In genomic region chr11:18964418-18964817, GRCm38 (mm10) we compare ENCODE assay signal across 21 mouse cellular contexts. TPM values are rescaled to one million over a fixed set of nuclear protein-coding genes. Genes with fewer than 3 reads are reported as not detected.
DNase-seq lines count a peak whose midpoint lies in the region; ATAC-seq and TF ChIP-seq lines count a peak whose summit lies in the region.
"Had no signal": no experiment of that assay in that cellular context is flagged by ENCODE, and none has a peak within 500 bp of the region (broad histone marks: within the 10 kb centered on the region; RNA-seq: fewer than 3 reads in every experiment).

No protein-coding gene starts in this region.

- H3K27me3 ChIP-seq in cerebellum, adult 2 months (ENCODE audit: control insufficient read depth, insufficient read depth, low read length): no peaks in the 10 kb centered on the region
- no peaks in the 10 kb centered on the region for H3K27me3 ChIP-seq in hindbrain, embryonic 11.5 days (ENCODE audit: control insufficient read depth, insufficient read depth, low read length)
- no peaks in the 10 kb centered on the region for H3K27me3 ChIP-seq in hindbrain, postnatal 0 days (ENCODE audit: insufficient read depth, low read length)
- no peaks in the 10 kb centered on the region for H3K27me3 ChIP-seq in stomach, embryonic 16.5 days (ENCODE audit: control insufficient read depth, insufficient read depth, low read length)
- no peaks in the 10 kb centered on the region for H3K27me3 ChIP-seq in stomach, postnatal 0 days (ENCODE audit: control insufficient read depth, insufficient read depth, low read length)
- H3K27me3 ChIP-seq: CH12.LX; liver, embryonic 12.5 days; midbrain, embryonic 15.5 days had no signal

- peaks cover 24% of the 10 kb centered on the region for H3K4me1 ChIP-seq in cerebellum, adult 2 months (ENCODE audit: control insufficient read depth, insufficient read depth, low read length)
- 0 out of 2 replicates have a peak, but pooled peaks cover 2% of the 10 kb centered on the region for H3K4me1 ChIP-seq in hindbrain, embryonic 11.5 days (replicated peaks; ENCODE audit: control insufficient read depth, insufficient read depth, low read length)
- no peaks in the 10 kb centered on the region; the same call in 1 of the 2 replicates for H3K4me1 ChIP-seq in hindbrain, postnatal 0 days (ENCODE audit: insufficient read depth, low read length)
- peaks cover 51% of the 10 kb centered on the region for H3K4me1 ChIP-seq in stomach, embryonic 16.5 days (ENCODE audit: control insufficient read depth, insufficient read depth, low read length)
- peaks cover 12% of the 10 kb centered on the region for H3K4me1 ChIP-seq in stomach, postnatal 0 days (replicated peaks; ENCODE audit: control insufficient read depth, insufficient read depth)

- TF ChIP-seq CTCF in cerebellum, adult 2 months (IDR thresholded peaks at IDR 0.05; ENCODE audit: borderline replicate concordance, insufficient read depth, low read depth, low read length): no peak
- TF ChIP-seq CTCF in hindbrain, postnatal 0 days (IDR thresholded peaks at IDR 0.05; ENCODE audit: low read depth): no peak
- no peak for TF ChIP-seq CTCF in stomach, postnatal 0 days (IDR thresholded peaks at IDR 0.05; ENCODE audit: low read depth)

- no peak overlapping the region for H3K4me2 ChIP-seq in hindbrain, embryonic 11.5 days (replicated peaks; ENCODE audit: low read depth, low read length)
- no peak overlapping the region for H3K4me2 ChIP-seq in hindbrain, postnatal 0 days (ENCODE audit: low read depth, low read length)
- H3K4me2 ChIP-seq in stomach, embryonic 16.5 days (ENCODE audit: low read depth, low read length): no peak overlapping the region
- no peak overlapping the region for H3K4me2 ChIP-seq in stomach, postnatal 0 days (replicated peaks; ENCODE audit: low read depth)
- H3K4me2 ChIP-seq: hindbrain, embryonic 14.5 days; liver, embryonic 12.5 days; midbrain, embryonic 15.5 days had no signal

- no peak for TF ChIP-seq POLR2A in cerebellum, adult 2 months (IDR thresholded peaks at IDR 0.05; ENCODE audit: borderline replicate concordance, insufficient read depth, low read length)

- H3K36me3 ChIP-seq in hindbrain, embryonic 11.5 days (ENCODE audit: control insufficient read depth, insufficient read depth, low read length): no peaks in the 10 kb centered on the region; the same call in 1 of the 2 replicates
- no peaks in the 10 kb centered on the region; the same call in 1 of the 2 replicates for H3K36me3 ChIP-seq in hindbrain, postnatal 0 days (ENCODE audit: insufficient read depth, low read length)
- peaks cover 7% of the 10 kb centered on the region for H3K36me3 ChIP-seq in stomach, embryonic 16.5 days (ENCODE audit: control insufficient read depth, insufficient read depth, low read length)
- no peaks in the 10 kb centered on the region; the same call in 1 of the 2 replicates for H3K36me3 ChIP-seq in stomach, postnatal 0 days (ENCODE audit: control insufficient read depth, insufficient read depth, low read length)
- H3K36me3 ChIP-seq: liver, embryonic 12.5 days; midbrain, embryonic 15.5 days had no signal

- no peaks in the 10 kb centered on the region for H3K9me3 ChIP-seq in hindbrain, embryonic 11.5 days (ENCODE audit: control insufficient read depth, low read length)
- no peaks in the 10 kb centered on the region for H3K9me3 ChIP-seq in hindbrain, postnatal 0 days (ENCODE audit: low read length)
- H3K9me3 ChIP-seq in stomach, embryonic 16.5 days (replicated peaks; ENCODE audit: control insufficient read depth, low read length): no peaks in the 10 kb centered on the region
- no peaks in the 10 kb centered on the region for H3K9me3 ChIP-seq in stomach, postnatal 0 days (ENCODE audit: control insufficient read depth, low read length)
- H3K9me3 ChIP-seq: limb, embryonic 10.5 days; liver, embryonic 12.5 days; midbrain, embryonic 15.5 days had no signal

- ATAC-seq in hindbrain, embryonic 11.5 days (ENCODE audit: low FRiP score): no peak
- no peak for ATAC-seq in hindbrain, postnatal 0 days
- ATAC-seq in stomach, embryonic 16.5 days (ENCODE audit: insufficient read depth, low FRiP score): no peak
- ATAC-seq in stomach, postnatal 0 days (ENCODE audit: low FRiP score, low TSS enrichment): no peak
- ATAC-seq: forebrain, embryonic 14.5 days; intestine, postnatal 0 days; liver, embryonic 12.5 days; midbrain, embryonic 15.5 days had no signal

- WGBS in cerebellum, adult 2 months: 10% methylated on average over 5 of the region's 5 CpGs
- 85% methylated on average over 5 of the region's 5 CpGs for WGBS in hindbrain, embryonic 11.5 days
- 57% methylated on average over 5 of the region's 5 CpGs for WGBS in hindbrain, postnatal 0 days
- 46% methylated on average over 5 of the region's 5 CpGs for WGBS in stomach, embryonic 16.5 days
- WGBS in stomach, postnatal 0 days: 48% methylated on average over 5 of the region's 5 CpGs

- DNase-seq in cerebellum, adult 2 months: peak; percentile 50 to 78
- DNase-seq in cerebellum, adult 8-10 months: no peak
- DNase-seq in hindbrain, embryonic 11.5 days (ENCODE audit: low spot score): no peak
- no peak for DNase-seq in hindbrain, postnatal 0 days (ENCODE audit: low spot score)
- no peak for DNase-seq in stomach, postnatal 0 days (ENCODE audit: low spot score)
- no peak for DNase-seq in T-cell, adult 2 months (ENCODE audit: low spot score)
- DNase-seq: adrenal gland, postnatal 10 days; gastrocnemius, postnatal 36 days; kidney, postnatal 10 days; right cerebral cortex, postnatal 4 days; thymus, postnatal 36 days had no signal

- H3K4me3 ChIP-seq in cerebellum, adult 2 months (replicated peaks; ENCODE audit: insufficient read depth, low read depth, low read length): no peak overlapping the region
- H3K4me3 ChIP-seq in hindbrain, embryonic 11.5 days (ENCODE audit: low read depth, low read length): no peak overlapping the region
- no peak overlapping the region for H3K4me3 ChIP-seq in hindbrain, postnatal 0 days (ENCODE audit: low read length)
- no peak overlapping the region for H3K4me3 ChIP-seq in stomach, embryonic 16.5 days (replicated peaks; ENCODE audit: low read length)
- no peak overlapping the region for H3K4me3 ChIP-seq in stomach, postnatal 0 days (ENCODE audit: low read depth, low read length)
- H3K4me3 ChIP-seq: erythroblast, embryonic 14.5 days; layer of hippocampus, adult 2 months; limb, embryonic 10.5 days; liver, embryonic 12.5 days; midbrain, embryonic 15.5 days had no signal

- H3K9ac ChIP-seq in hindbrain, embryonic 11.5 days (ENCODE audit: low read depth, low read length): no peak overlapping the region
- H3K9ac ChIP-seq in hindbrain, postnatal 0 days (replicated peaks; ENCODE audit: low read length): no peak overlapping the region
- no peak overlapping the region for H3K9ac ChIP-seq in stomach, embryonic 16.5 days (ENCODE audit: low read length)
- no peak overlapping the region for H3K9ac ChIP-seq in stomach, postnatal 0 days (ENCODE audit: low read length)
- H3K9ac ChIP-seq: hindbrain, embryonic 14.5 days; liver, embryonic 12.5 days; midbrain, embryonic 15.5 days had no signal

- no peak overlapping the region; the same call in 1 of the 2 replicates for H3K27ac ChIP-seq in cerebellum, adult 2 months (ENCODE audit: insufficient read depth, low read length)
- 0 out of 2 replicates have a peak overlapping the region, but pooled peaks have one; percentile 24 for H3K27ac ChIP-seq in hindbrain, embryonic 11.5 days (ENCODE audit: low read depth, low read length)
- no peak overlapping the region for H3K27ac ChIP-seq in hindbrain, postnatal 0 days
- H3K27ac ChIP-seq in stomach, embryonic 16.5 days (ENCODE audit: low read length): peak overlapping the region; percentile 34; the same call in 1 of the 2 replicates
- H3K27ac ChIP-seq in stomach, postnatal 0 days (replicated peaks): no peak overlapping the region
- H3K27ac ChIP-seq: hindbrain, embryonic 14.5 days; layer of hippocampus, adult 2 months; midbrain, embryonic 15.5 days had no signal

- TF ChIP-seq EP300 in stomach, postnatal 0 days (optimal IDR thresholded peaks at IDR 0.05): no peak

RNA-seq across cellular contexts. Expression of gene Meis1, which starts 54.4 kb away (rescaled TPM):
- 45.9 and 46.3 TPM in 2 replicates for polyA plus RNA-seq in cerebellum, adult 2 months (2012; rRNA removed)
- polyA plus RNA-seq in hindbrain, embryonic 11.5 days (2014; fragmentation: Nextera tagmentation; extraction: Ambion mirVana): 132 and 149 TPM in 2 replicates
- total RNA-seq in hindbrain, postnatal 0 days (2014; rRNA removed): 89.3 and 99.4 TPM in 2 replicates
- polyA plus RNA-seq in hindbrain, postnatal 0 days (2015; fragmentation: Nextera tagmentation; extraction: Ambion mirVana): 112 and 114 TPM in 2 replicates
- 143 and 153 TPM in 2 replicates for polyA plus RNA-seq in stomach, embryonic 16.5 days (2015; fragmentation: Nextera tagmentation; extraction: Ambion mirVana)
- 48.5 and 50.2 TPM in 2 replicates for polyA plus RNA-seq in stomach, postnatal 0 days (2015; fragmentation: Nextera tagmentation; extraction: Ambion mirVana)

Comparison
In these comparisons a context has a peak if more than half of its experiments do, and no peak if none do; other contexts are left out.
1. DNase-seq: peak in cerebellum, adult 2 months (2 of 2); none in cerebellum, adult 8-10 months (single experiment), hindbrain, embryonic 11.5 days (single experiment), hindbrain, postnatal 0 days (single experiment), stomach, postnatal 0 days (single experiment) and T-cell, adult 2 months (single experiment).
2. H3K27ac ChIP-seq: peak in hindbrain, embryonic 11.5 days (single experiment) and stomach, embryonic 16.5 days (single experiment); none in cerebellum, adult 2 months (single experiment), hindbrain, postnatal 0 days (single experiment) and stomach, postnatal 0 days (single experiment).